Mouse (Mus musculus): ENCODE results near the gene Gcnt2. TPM values are rescaled to one million over a fixed set of nuclear protein-coding genes. Genes with fewer than 3 reads are reported as not detected.

Gene Gcnt2
- polyA plus RNA-seq, 1 experiment: 1.2 TPM

DNA sequence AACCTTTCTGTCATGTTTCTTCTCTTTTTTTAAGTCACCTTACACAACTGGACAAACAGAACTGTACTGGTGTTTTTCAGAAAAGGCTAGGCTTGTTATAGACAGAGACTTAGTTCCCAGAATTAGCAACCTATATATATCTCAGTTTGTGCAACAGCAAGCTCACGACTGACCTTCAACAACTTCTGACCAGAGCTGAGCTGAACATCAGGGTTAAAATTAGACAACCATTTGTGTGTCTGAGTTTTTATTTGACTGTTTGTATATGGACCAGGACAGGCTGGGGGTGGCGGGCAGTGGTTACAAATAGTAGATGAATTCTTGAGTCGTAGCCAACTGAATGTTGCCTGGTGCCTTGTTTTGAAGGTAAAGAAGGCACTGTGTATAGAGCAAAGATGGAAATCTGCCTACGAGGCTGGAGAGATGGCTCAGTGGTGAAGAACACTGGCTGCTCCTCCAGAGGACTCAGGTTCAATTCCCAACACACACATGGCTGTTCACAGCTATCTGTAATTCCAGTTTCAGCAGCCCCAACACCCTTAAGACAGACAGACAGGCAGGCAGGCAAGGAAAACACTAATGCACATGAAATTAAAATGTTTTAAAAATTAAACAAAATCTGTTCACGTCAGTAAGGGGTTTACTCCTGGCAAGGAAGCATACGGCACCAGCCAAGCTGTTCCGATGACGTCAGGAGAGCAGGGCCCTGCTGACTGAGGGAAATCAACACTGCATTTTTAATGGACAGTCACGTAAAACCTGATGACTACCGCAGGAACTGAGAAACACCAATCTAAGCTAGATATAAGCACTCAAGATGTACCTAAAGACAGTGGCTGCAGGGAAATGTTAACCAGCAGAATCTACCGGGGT is 79.2 kb downstream of the Gcnt2 start:
- Histone ChIP-seq H3K27ac (ENCODE audit: control insufficient read depth, insufficient read depth, low read length) (no peak overlapping the region), H3K36me3 (ENCODE audit: control insufficient read depth, insufficient read depth, low read length) (no peaks in the 10 kb centered on the region), H3K4me1 (replicated peaks; ENCODE audit: control insufficient read depth, insufficient read depth, low read length) (no peaks in the 10 kb centered on the region), H3K27me3 (ENCODE audit: control insufficient read depth, insufficient read depth, low read length) (no peaks in the 10 kb centered on the region), H3K4me3 (ENCODE audit: control insufficient read depth, insufficient read depth, low read length) (no peak overlapping the region)
- whole genome bisulfite sequencing: 90% methylated on average over 11 of the region's 11 CpGs
- no peak for DNase-seq
- no peak for TF ChIP-seq CTCF (IDR thresholded peaks at IDR 0.05; ENCODE audit: borderline replicate concordance, control insufficient read depth, extremely low read depth, insufficient read depth, low read length, poor library complexity)
- no peak for TF ChIP-seq POLR2A (IDR thresholded peaks at IDR 0.05; ENCODE audit: control insufficient read depth, extremely low read depth, insufficient read depth, low read length, poor library complexity)

- 90% methylated on average over 1 of the region's 1 CpGs for WGBS
- Histone ChIP-seq H3K27ac (ENCODE audit: control insufficient read depth, insufficient read depth, low read length) (no peak overlapping the region), H3K36me3 (ENCODE audit: control insufficient read depth, insufficient read depth, low read length) (no peaks in the 10 kb centered on the region), H3K4me3 (ENCODE audit: control insufficient read depth, insufficient read depth, low read length) (no peak overlapping the region), H3K27me3 (ENCODE audit: control insufficient read depth, insufficient read depth, low read length) (no peaks in the 10 kb centered on the region), H3K4me1 (replicated peaks; ENCODE audit: control insufficient read depth, insufficient read depth, low read length) (no peaks in the 10 kb centered on the region)
- no peak for DNase-seq
- TF ChIP-seq CTCF (IDR thresholded peaks at IDR 0.05; ENCODE audit: borderline replicate concordance, control insufficient read depth, extremely low read depth, insufficient read depth, low read length, poor library complexity): no peak
- no peak for TF ChIP-seq POLR2A (IDR thresholded peaks at IDR 0.05; ENCODE audit: control insufficient read depth, extremely low read depth, insufficient read depth, low read length, poor library complexity)
Measured at GRCm38 (mm10) chr13:40943066-40943465, 83.5 kb downstream of the Gcnt2 start.

DNA sequence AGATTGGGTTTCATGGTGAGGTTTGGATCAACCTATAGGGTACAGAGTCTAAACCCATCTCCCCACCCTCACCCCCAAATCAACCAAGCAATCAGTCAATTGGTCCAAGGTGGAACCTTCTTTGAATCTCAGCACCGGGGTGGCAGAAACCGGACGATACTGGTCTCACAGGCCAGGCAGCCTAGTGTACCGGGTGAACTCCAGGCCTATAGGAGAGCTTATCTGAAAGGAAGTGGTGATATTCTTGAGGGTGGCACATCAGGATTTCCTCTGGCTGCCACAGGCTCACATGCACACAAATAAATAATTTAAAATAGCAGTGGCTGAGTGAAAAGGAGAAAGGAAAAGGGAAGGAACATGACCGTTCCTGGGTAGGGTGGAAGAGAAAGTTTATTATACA is 84.4 kb downstream of the Gcnt2 start:
- no peak for DNase-seq
- 13% methylated on average over 5 of the region's 5 CpGs for WGBS
- H3K36me3 ChIP-seq (ENCODE audit: control insufficient read depth, insufficient read depth, low read length): no peaks in the 10 kb centered on the region
- no peaks in the 10 kb centered on the region for H3K4me1 ChIP-seq (replicated peaks; ENCODE audit: control insufficient read depth, insufficient read depth, low read length)
- no peak for TF ChIP-seq CTCF (IDR thresholded peaks at IDR 0.05; ENCODE audit: borderline replicate concordance, control insufficient read depth, extremely low read depth, insufficient read depth, low read length, poor library complexity)
- TF ChIP-seq POLR2A (IDR thresholded peaks at IDR 0.05; ENCODE audit: control insufficient read depth, extremely low read depth, insufficient read depth, low read length, poor library complexity): no peak
- no peaks in the 10 kb centered on the region for H3K27me3 ChIP-seq (ENCODE audit: control insufficient read depth, insufficient read depth, low read length)
- H3K27ac ChIP-seq (ENCODE audit: control insufficient read depth, insufficient read depth, low read length): no peak overlapping the region
- no peak overlapping the region for H3K4me3 ChIP-seq (ENCODE audit: control insufficient read depth, insufficient read depth, low read length)

DNA sequence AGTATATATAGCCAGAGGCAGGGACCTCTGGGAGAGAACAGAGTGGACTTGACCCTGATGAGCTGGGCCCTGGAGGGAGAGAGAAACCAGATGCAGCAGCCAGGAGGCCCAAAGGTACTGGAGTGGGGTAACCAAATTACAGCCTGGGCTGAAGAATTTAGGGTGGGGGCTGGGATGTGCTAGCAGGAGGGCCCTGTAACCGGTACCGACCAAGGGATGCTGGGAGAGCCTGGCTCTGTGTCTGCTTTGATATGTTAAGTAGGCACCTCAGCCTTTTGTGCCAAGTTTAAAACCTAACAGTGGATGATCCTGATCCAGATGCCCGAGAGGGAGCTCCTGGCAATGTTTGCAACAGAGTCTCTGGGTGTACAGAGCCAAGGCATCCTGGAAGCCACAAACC is 84.8 kb downstream of the Gcnt2 start:
- H3K36me3 ChIP-seq (ENCODE audit: control insufficient read depth, insufficient read depth, low read length): no peaks in the 10 kb centered on the region
- no peak overlapping the region for H3K27ac ChIP-seq (ENCODE audit: control insufficient read depth, insufficient read depth, low read length)
- no peaks in the 10 kb centered on the region for H3K4me1 ChIP-seq (replicated peaks; ENCODE audit: control insufficient read depth, insufficient read depth, low read length)
- no peak for DNase-seq
- TF ChIP-seq CTCF (IDR thresholded peaks at IDR 0.05; ENCODE audit: borderline replicate concordance, control insufficient read depth, extremely low read depth, insufficient read depth, low read length, poor library complexity) (no peak), POLR2A (IDR thresholded peaks at IDR 0.05; ENCODE audit: control insufficient read depth, extremely low read depth, insufficient read depth, low read length, poor library complexity) (no peak)
- no peaks in the 10 kb centered on the region for H3K27me3 ChIP-seq (ENCODE audit: control insufficient read depth, insufficient read depth, low read length)
- no peak overlapping the region for H3K4me3 ChIP-seq (ENCODE audit: control insufficient read depth, insufficient read depth, low read length)
- WGBS: 15% methylated on average over 3 of the region's 3 CpGs

DNA sequence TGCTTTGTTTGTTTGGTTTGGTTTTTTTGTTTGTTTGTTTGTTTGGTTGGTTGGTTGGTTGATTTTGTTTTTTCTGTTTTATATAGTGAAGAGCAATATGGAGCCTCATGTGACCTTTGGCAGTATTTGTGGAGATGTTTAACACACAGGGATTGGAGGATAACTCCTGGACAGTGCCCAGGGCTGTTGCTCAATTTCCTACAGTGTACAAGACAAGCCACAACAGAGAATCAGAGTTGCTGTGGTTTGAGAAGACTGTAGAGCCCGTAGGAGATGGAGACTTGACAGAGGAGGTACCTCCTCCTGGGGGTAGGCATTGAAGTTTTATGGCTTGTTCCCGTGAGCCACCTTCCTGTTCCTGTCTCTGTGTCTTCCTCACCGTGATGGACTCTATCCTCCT is 87.0 kb downstream of the Gcnt2 start:
- no peaks in the 10 kb centered on the region for H3K27me3 ChIP-seq (ENCODE audit: control insufficient read depth, insufficient read depth, low read length)

GRCm38 (mm10) chr13:40947538-40948205 is 88.1 kb downstream of the Gcnt2 start:
- no peak overlapping the region for H3K27ac ChIP-seq (ENCODE audit: control insufficient read depth, insufficient read depth, low read length)

More for the DNA sequence above, 87.0 kb downstream of the Gcnt2 start:
- Histone ChIP-seq H3K36me3 (ENCODE audit: control insufficient read depth, insufficient read depth, low read length) (no peaks in the 10 kb centered on the region), H3K4me3 (ENCODE audit: control insufficient read depth, insufficient read depth, low read length) (no peak overlapping the region), H3K4me1 (replicated peaks; ENCODE audit: control insufficient read depth, insufficient read depth, low read length) (no peaks in the 10 kb centered on the region), H3K27ac (ENCODE audit: control insufficient read depth, insufficient read depth, low read length) (no peak overlapping the region)
- DNase-seq: no peak
- 7% methylated on average over 3 of the region's 3 CpGs for WGBS
- TF ChIP-seq CTCF (IDR thresholded peaks at IDR 0.05; ENCODE audit: borderline replicate concordance, control insufficient read depth, extremely low read depth, insufficient read depth, low read length, poor library complexity) (no peak), POLR2A (IDR thresholded peaks at IDR 0.05; ENCODE audit: control insufficient read depth, extremely low read depth, insufficient read depth, low read length, poor library complexity) (no peak)

More at GRCm38 (mm10) chr13:40947538-40948205, 88.1 kb downstream of the Gcnt2 start:
- 90% methylated on average over 7 of the region's 7 CpGs for WGBS
- no peaks in the 10 kb centered on the region for H3K27me3 ChIP-seq (ENCODE audit: control insufficient read depth, insufficient read depth, low read length)
- no peak for DNase-seq
- no peaks in the 10 kb centered on the region for H3K36me3 ChIP-seq (ENCODE audit: control insufficient read depth, insufficient read depth, low read length)
- no peaks in the 10 kb centered on the region for H3K4me1 ChIP-seq (replicated peaks; ENCODE audit: control insufficient read depth, insufficient read depth, low read length)
- TF ChIP-seq POLR2A (IDR thresholded peaks at IDR 0.05; ENCODE audit: control insufficient read depth, extremely low read depth, insufficient read depth, low read length, poor library complexity): no peak
- no peak for TF ChIP-seq CTCF (IDR thresholded peaks at IDR 0.05; ENCODE audit: borderline replicate concordance, control insufficient read depth, extremely low read depth, insufficient read depth, low read length, poor library complexity)
- H3K4me3 ChIP-seq (ENCODE audit: control insufficient read depth, insufficient read depth, low read length): no peak overlapping the region

Data from thymus, adult 2 months (tissue).